Mouse (Mus musculus) forebrain, embryonic 12.5 days (tissue): ENCODE results near the gene Etfbkmt. TPM values are rescaled to one million over a fixed set of nuclear protein-coding genes. Genes with fewer than 3 reads are reported as not detected.
"Not testable (repeated sequence)": the region's sequence is repeated elsewhere in the genome, so short reads cannot be mapped to it uniquely, and the experiment has no call there.

Source experiments
- ATAC-seq: fragments of 200-750 bp; cut with Nextera tagmentation; 2 replicates; pipeline ENCODE4 v1.8.0; 2017; ENCODE audit warnings: moderate TSS enrichment; ENCODE audit not compliant: low FRiP score
- H3K27ac ChIP-seq: fragments of 300-500 bp; sonication (generic); 2 replicates; pipeline ENCODE4 v1.5.1; 2016; ENCODE audit warnings: mild to moderate bottlenecking
- H3K27me3 ChIP-seq: fragments of 300-500 bp; sonication (generic); 2 replicates; pipeline ENCODE4 v1.6.1; 2016; ENCODE audit warnings: mild to moderate bottlenecking
- H3K36me3 ChIP-seq: fragments of 300-500 bp; sonication (generic); replicated peaks from 2 replicates; pipeline ENCODE4 v1.6.1; 2016; ENCODE audit warnings: mild to moderate bottlenecking
- H3K4me1 ChIP-seq: fragments of 300-500 bp; sonication (generic); 2 replicates; pipeline ENCODE4 v1.6.1; 2016
- H3K4me2 ChIP-seq: fragments of 300-500 bp; sonication (generic); 2 replicates; pipeline ENCODE4 v1.6.1; 2016; ENCODE audit warnings: mild to moderate bottlenecking, moderate library complexity
- H3K4me3 ChIP-seq: fragments of 300-500 bp; sonication (generic); replicated peaks from 2 replicates; pipeline ENCODE4 v1.5.1; 2016; ENCODE audit warnings: mild to moderate bottlenecking
- H3K9ac ChIP-seq: fragments of 300-500 bp; sonication (generic); 2 replicates; pipeline ENCODE4 v1.6.1; 2016; ENCODE audit warnings: mild to moderate bottlenecking
- H3K9me3 ChIP-seq: fragments of 300-500 bp; sonication (generic); 2 replicates; pipeline ENCODE4 v1.6.1; 2016
- WGBS: fragments of 180-500 bp; shearing (Covaris S2); methylation state at CpG from one replicate; pipeline ENCODE4 v1.1.7; 2016; 5-methylcytosine and 5-hydroxymethylcytosine counted together
- polyA plus RNA-seq: library from polyadenylated mRNA; unstranded; fragments of >200 nt; fragmentation: Nextera tagmentation; extraction: Ambion mirVana; gene quantifications from 2 replicates; pipeline ENCODE4 v1.2.1, GENCODE M21; 2016

The Etfbkmt gene
- polyA plus RNA-seq, 1 experiment from 2014 or later: 8.4 TPM

DNA sequence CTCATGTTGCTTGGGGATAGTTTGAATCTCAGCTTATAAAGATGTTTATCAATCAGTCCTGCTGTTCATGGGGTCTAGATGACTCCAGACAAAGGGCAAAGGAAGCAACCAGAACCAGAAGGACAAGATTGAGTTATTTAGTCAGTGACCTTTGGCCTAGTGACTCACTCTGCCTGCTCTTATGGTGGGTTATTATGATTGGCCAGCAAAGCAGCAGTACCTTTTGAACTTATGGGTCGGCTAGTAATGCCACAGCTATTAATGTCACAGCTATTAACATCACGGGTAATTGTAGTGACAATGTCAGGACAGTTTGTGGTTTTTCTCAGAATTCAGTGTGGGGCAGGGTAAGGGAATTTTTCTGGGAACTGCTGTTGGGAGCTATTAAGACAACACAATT lies 1.7 kb upstream of the Etfbkmt start:
- H3K4me3 ChIP-seq: no peak overlapping the region
- H3K27me3 ChIP-seq: no peaks in the 10 kb centered on the region
- H3K27ac ChIP-seq: no peak overlapping the region
- H3K9ac ChIP-seq: no peak overlapping the region
- H3K36me3 ChIP-seq: no peaks in the 10 kb centered on the region
- H3K4me1 ChIP-seq: peaks cover 18% of the 10 kb centered on the region
- WGBS: 72% methylated on average over 2 of the region's 2 CpGs
- H3K9me3 ChIP-seq: no peaks in the 10 kb centered on the region
- no peak for ATAC-seq
- H3K4me2 ChIP-seq: no peak overlapping the region

DNA sequence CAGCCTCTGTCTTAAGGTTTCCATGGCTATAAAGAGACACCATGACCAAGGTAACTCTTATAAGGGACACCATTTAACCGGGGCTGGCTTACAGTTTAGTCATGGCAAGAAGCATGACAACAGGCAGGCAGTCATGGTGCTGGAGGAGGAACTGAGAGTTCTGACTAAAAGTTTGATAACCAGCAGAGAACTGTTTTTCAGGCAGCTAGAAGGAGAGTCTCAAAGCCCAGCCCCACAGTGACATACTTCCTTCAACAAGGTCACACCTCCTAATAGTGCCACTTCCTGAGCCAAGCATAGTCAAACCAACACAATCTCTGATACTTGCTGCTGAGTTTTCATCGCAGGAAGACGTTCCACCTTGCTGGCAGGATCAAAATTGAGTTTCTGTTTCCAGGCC lies 638 bp upstream of the Etfbkmt start:
- Histone ChIP-seq H3K36me3 (0 out of 2 replicates have a peak, but pooled peaks cover 1% of the 10 kb centered on the region), H3K4me1 (peaks cover 18% of the 10 kb centered on the region), H3K27ac (no peak overlapping the region), H3K4me2 (no peak overlapping the region), H3K4me3 (no peak overlapping the region), H3K27me3 (no peaks in the 10 kb centered on the region), H3K9me3 (no peaks in the 10 kb centered on the region), H3K9ac (no peak overlapping the region)
- 91% methylated on average over 3 of the region's 3 CpGs for WGBS
- no peak for ATAC-seq

DNA sequence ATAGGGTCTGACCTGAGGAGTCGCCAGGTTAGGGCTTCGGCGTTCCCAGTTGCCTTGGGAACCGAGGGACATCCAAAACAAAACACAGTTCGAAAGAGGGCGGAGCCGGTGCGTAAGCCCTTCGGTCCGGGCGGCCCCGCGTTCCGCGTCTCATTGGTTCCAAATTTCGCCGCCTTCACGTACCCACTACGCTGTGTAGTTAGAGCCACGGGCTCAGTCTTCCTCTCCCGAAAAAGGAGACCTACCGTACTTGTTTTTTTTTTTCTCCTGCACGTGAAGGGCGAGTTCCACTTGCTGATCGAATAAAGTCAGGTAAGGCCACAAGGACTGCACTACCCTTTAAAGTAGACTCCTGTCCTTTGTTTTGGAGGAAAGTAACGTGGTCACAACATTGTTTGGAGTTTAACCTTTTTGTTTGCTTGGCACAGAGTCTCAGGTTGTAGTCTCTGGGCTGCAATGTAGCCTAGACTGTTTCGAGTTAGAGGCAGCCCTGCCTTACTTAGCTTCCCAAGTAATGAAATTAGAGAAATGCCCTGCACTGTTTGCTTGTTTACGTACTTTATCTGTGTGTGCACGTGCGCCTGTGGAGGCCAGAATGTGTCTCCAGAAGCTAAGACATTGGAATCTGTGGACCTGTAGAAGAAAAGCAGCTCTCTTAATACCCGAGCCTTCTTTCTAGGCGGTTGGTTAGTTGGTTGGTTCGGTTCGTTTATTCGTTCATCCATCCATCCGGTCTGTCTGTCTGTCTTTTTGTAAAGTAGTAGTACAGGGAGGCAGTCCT lies 1.9 kb downstream of the Etfbkmt start:
- 5% methylated on average over 36 of the region's 36 CpGs for WGBS
- H3K9me3 ChIP-seq: no peaks in the 10 kb centered on the region
- peak overlapping the region; percentile 46 for H3K4me3 ChIP-seq
- no peaks in the 10 kb centered on the region for H3K27me3 ChIP-seq
- peaks cover 11% of the 10 kb centered on the region; the same call in 1 of the 2 replicates for H3K36me3 ChIP-seq
- no peak overlapping the region for H3K27ac ChIP-seq
- peaks cover 9% of the 10 kb centered on the region; the same call in 1 of the 2 replicates for H3K4me1 ChIP-seq
- H3K4me2 ChIP-seq: peak overlapping the region; percentile 66
- ATAC-seq: peak; percentile 89
- peak overlapping the region; percentile 54 for H3K9ac ChIP-seq

DNA sequence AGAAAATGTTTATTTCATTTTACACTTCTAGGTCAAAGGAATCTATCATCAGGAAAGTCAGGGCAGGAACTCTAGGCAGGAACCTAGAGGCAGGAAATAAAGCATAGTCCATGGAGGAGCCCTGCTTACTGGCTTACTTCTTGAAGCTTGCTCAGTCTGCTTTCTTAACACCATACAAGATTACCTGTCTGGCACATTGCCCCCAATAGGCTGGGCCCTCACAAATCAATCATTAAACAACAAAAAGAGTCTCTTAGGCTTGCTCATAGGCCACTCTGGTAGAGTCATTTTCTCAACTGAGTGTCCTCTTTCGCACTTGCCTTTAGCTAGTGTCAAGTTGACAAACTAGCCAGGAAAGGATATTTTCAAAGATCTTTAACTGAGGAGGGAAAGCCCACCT lies 5.5 kb downstream of the Etfbkmt start:
- H3K36me3 ChIP-seq: peaks cover 11% of the 10 kb centered on the region; the same call in 1 of the 2 replicates
- WGBS: 93% methylated on average over 1 of the region's 1 CpGs
- H3K9me3 ChIP-seq: no peaks in the 10 kb centered on the region
- H3K4me2 ChIP-seq: no peak overlapping the region
- no peak overlapping the region for H3K4me3 ChIP-seq
- H3K27me3 ChIP-seq: no peaks in the 10 kb centered on the region
- no peak overlapping the region for H3K27ac ChIP-seq
- no peak overlapping the region for H3K9ac ChIP-seq
- H3K4me1 ChIP-seq: peaks cover 9% of the 10 kb centered on the region; the same call in 1 of the 2 replicates
- ATAC-seq: no peak

DNA sequence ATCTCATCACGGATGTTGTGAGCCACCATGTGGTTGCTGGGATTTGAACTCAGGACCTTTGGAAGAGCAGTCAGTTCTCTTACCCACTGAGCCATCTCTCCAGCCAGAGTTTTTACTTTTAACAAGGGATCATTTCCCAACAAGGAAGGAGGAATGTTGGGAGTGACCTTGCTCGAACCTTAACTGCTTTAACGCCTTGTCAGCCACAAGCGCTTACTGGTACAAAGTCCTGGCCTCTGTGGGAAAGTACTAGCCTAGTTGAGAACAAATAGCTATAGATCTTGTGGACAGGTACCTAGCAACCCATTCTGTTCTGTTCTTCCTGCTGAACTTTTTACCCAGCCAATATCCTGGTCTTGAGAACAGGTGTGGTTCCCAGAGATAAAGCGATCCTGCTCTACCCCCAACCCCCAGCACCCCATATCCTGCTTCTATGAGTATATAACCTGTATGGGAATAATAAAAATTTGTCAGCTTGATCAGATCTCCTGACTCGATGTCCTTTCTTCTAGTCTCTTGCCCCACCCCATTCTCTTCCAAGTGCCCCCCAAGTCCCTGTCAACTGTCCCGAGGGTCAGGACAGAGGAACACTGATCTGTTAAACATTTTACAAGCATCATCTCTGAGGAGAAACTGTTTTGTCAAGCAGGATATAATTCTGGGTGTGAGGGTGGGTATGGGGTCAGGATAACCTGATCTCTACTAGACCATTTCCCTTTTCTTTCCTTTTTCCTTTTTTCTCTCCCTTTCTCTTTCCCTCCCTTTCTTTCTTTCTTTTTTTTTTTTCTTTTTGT lies 9.0 kb downstream of the Etfbkmt start:
- Histone ChIP-seq H3K9me3 (no peaks in the 10 kb centered on the region), H3K9ac (no peak overlapping the region), H3K27ac (no peak overlapping the region), H3K4me1 (0 out of 2 replicates have a peak, but pooled peaks cover under 1% of the 10 kb centered on the region), H3K4me3 (no peak overlapping the region), H3K36me3 (peaks cover 23% of the 10 kb centered on the region), H3K4me2 (no peak overlapping the region), H3K27me3 (no peaks in the 10 kb centered on the region)
- ATAC-seq: no peak
- 92% methylated on average over 7 of the region's 7 CpGs for WGBS

DNA sequence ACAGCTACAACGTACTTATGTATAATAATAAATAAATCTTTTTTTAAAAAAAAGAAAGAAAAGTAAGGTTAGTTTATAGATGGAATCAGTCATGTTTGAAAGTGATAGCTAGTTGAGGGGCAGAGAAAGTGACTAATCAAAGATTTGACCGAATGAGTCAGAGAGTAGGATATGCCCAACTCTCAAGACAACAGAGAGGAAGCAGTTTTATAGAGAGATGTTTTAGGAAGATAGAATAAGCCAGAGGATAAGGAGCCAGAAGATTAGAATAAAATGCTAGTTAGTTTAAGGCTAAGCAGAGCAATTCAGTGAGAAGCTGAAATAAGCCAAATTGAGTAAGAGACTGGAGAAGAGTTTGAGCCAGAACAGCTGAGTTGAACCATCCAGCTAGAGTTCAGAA lies 12.5 kb downstream of the Etfbkmt start:
- Histone ChIP-seq H3K4me2 (no peak overlapping the region), H3K4me3 (no peak overlapping the region), H3K4me1 (peaks cover 15% of the 10 kb centered on the region), H3K27me3 (no peaks in the 10 kb centered on the region), H3K9me3 (no peaks in the 10 kb centered on the region), H3K9ac (no peak overlapping the region), H3K36me3 (peaks cover 22% of the 10 kb centered on the region), H3K27ac (no peak overlapping the region)
- whole genome bisulfite sequencing: 91% methylated on average over 2 of the region's 2 CpGs
- ATAC-seq: no peak

DNA sequence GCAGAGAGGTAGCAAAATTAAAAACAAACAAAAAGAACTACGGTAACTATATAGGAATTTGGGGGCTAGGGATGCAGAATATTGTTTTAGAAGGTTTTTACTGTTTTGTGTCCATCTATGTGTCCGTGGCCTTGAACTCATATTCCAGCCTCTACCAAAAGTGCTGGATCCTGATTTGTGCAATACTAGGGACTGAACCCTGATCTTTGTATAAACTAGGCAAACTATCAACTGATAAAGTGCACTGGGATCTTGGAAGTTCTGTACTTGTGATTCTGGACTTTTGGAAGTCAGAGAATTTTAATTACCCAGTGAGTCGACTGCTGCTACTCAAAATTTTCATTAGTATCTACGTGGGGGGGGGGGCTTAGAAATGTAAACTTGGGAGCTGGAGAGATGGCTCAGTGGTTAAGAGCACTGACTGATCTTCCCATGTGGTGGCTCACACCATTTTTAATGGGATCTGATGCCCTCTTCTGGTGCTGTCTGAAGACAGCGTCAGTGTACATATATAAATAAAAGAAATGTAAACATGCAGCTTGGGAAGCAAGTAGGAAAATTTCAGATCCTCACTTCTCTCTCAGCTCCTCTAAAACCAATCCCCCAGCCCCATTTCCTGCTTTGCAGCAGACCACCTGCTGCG lies 13.9 kb downstream of the Etfbkmt start:
- ATAC-seq: no peak
- peaks cover 15% of the 10 kb centered on the region for H3K4me1 ChIP-seq
- no peak overlapping the region for H3K4me2 ChIP-seq
- no peak overlapping the region for H3K4me3 ChIP-seq
- no peak overlapping the region for H3K9ac ChIP-seq
- no peaks in the 10 kb centered on the region for H3K27me3 ChIP-seq
- H3K36me3 ChIP-seq: peaks cover 31% of the 10 kb centered on the region
- WGBS: 45% methylated on average over 6 of the region's 6 CpGs
- 0 out of 2 replicates have a peak overlapping the region, but pooled peaks have one; percentile 21 for H3K27ac ChIP-seq
- no peaks in the 10 kb centered on the region for H3K9me3 ChIP-seq

DNA sequence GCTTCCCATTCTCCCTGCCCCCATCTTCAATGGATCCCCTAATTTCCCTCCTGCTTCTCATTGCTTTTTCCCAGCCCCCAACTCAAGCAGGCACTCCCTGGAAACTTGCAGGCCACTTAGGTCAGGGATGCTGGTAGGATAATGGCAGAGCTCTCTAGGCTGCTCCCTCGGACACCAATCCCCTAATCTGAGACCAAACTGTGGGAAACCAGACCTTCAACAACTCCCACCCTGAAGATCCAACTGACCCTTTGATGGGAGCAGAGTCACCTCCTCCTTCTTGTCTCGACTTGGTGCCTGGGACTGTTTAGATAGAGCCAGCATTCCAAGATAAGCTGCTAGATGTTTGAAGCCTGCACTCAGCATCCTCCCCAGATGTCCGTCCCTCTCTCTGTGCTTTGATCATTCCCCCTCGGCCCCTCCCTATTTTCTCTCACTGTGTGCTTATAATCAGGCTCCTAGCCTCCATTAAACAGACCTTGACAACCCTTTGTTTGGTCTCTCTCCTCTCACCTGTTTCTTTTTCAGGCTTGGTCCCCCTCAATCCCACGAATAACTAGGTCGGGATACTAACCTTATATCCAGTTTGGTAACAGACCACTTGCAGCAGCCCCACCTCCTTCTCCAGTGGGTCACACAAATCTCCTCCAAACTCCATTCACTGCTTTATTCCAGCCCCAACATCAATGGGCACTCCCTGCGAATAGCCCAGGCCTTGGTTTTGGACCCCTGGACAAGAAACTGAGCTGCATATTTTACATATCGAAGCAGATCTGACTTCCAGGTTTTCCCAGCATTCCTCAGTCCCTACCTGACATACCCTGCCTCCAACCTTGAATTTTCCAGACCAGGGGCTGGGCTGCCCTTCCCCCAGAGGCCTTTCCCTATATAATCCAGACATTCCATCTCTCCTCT lies 14.7 kb downstream of the Etfbkmt start:
- H3K27me3 ChIP-seq: no peaks in the 10 kb centered on the region
- peaks cover 36% of the 10 kb centered on the region for H3K36me3 ChIP-seq
- H3K4me2 ChIP-seq: no peak overlapping the region
- no peak overlapping the region for H3K4me3 ChIP-seq
- 18% methylated on average over 8 of the region's 8 CpGs for WGBS
- 0 out of 2 replicates have a peak, but pooled peaks have one; percentile 36 for ATAC-seq
- 0 out of 2 replicates have a peak overlapping the region, but pooled peaks have one; percentile 21 for H3K27ac ChIP-seq
- H3K9me3 ChIP-seq: no peaks in the 10 kb centered on the region
- no peak overlapping the region for H3K9ac ChIP-seq
- H3K4me1 ChIP-seq: peaks cover 15% of the 10 kb centered on the region

DNA sequence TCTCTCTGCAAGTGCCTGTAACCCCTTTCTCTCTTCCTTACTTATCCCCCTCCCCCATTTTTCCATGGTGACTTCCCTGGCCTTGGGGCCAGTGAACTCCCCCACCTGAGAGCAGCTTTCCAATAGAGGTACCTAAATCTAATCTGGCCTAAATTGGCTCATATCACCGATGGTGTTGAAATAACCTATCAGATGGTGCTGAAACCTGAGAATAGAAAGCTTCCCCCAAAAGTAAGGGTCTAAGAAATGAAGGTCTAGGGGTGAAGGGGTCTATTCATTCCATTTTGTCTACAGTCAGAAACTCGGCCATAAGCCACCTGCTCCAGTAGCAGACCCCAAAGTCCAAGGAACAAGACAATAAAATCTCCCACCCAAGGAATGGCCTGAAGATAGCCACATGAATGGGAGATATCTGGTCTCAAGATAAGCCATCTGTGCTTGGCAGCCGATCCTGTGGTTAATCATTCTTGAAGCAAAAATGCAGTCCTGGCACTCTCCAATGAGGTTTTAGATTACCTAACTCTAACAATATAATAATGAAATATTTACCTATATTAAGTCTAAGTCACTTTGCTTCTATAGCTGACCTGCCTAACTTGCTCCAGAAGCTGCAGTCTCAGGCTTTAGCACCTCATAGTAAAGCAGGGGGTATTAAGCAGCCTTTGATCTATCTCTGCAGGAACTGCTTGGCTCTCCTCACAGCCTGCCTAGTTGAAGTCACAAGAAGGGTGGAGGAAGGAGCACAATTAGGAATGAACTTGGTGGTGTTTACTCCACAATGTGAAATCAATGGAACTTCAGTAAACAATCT lies 15.6 kb downstream of the Etfbkmt start:
- H3K36me3 ChIP-seq: peaks cover 43% of the 10 kb centered on the region
- H3K27me3 ChIP-seq: no peaks in the 10 kb centered on the region
- H3K4me2 ChIP-seq: no peak overlapping the region
- H3K4me1 ChIP-seq: peaks cover 15% of the 10 kb centered on the region
- H3K9me3 ChIP-seq: no peaks in the 10 kb centered on the region
- H3K27ac ChIP-seq: 0 out of 2 replicates have a peak overlapping the region, but pooled peaks have one; percentile 21
- no peak overlapping the region for H3K9ac ChIP-seq
- 69% methylated on average over 3 of the region's 3 CpGs for WGBS
- no peak overlapping the region for H3K4me3 ChIP-seq
- ATAC-seq: no peak

DNA sequence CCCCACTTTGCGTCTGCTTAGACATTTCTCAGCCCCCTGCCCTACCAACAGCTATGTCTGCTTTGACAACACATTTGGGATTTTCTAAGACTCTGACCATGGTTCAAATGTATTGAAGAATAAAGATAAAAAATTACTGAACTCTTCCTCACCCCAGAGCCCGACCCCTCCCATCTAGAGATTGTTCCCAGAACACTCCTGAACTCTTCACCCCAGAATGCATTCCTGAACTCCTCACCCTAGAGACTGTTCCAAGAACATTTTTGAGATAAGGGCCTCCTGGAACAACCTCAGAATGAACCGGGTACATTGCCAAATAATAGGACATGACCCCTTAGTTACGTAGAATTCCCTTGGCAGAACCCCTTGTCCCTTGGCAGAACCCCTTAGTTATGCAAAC lies 27.4 kb downstream of the Etfbkmt start:
- peaks cover 54% of the 10 kb centered on the region for H3K36me3 ChIP-seq
- not testable (repeated sequence) for H3K9me3 ChIP-seq, H3K9ac ChIP-seq, H3K27ac ChIP-seq, ATAC-seq, H3K4me3 ChIP-seq, H3K4me1 ChIP-seq, H3K4me2 ChIP-seq, H3K27me3 ChIP-seq
- WGBS: 90% methylated on average over 3 of the region's 4 CpGs

DNA sequence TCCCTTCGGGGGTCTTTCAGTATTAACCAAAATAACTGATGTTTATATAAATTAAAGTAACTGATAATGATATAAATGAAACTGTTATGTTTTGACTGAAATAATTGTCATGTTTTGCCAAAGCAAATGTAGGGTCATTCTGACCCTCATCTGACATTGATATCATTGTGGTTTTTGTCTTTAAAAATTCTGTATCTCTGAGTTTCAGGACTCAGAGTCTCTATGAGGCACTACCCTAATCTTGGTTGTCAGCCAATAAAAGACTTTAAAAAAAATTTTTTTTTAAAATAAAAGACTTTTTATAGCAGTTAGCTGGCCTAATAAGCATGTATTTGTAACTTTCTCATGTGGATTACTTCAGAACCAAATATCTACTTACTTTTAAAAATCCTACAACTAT lies 28.0 kb downstream of the Etfbkmt start:
- no peaks in the 10 kb centered on the region for H3K27me3 ChIP-seq
- no peaks in the 10 kb centered on the region for H3K4me1 ChIP-seq
- no peak for ATAC-seq
- H3K9ac ChIP-seq: no peak overlapping the region
- H3K9me3 ChIP-seq: no peaks in the 10 kb centered on the region
- 94% methylated on average over 1 of the region's 1 CpGs for WGBS
- H3K4me2 ChIP-seq: no peak overlapping the region
- H3K36me3 ChIP-seq: peaks cover 48% of the 10 kb centered on the region
- H3K27ac ChIP-seq: no peak overlapping the region
- H3K4me3 ChIP-seq: no peak overlapping the region
